Mouse (Mus musculus) liver, adult 2 months (tissue): ENCODE measurements around the gene Fgfr2.

ENCODE experiments used
- CTCF ChIP-seq: fragments of 200-500 bp; IDR thresholded peaks from 2 replicates; pipeline ENCODE4 v1.5.1; 2011; ENCODE audit warnings: low read depth, low read length, control low read depth
- POLR2A ChIP-seq: fragments of 200-500 bp; IDR thresholded peaks from 2 replicates; pipeline ENCODE4 v1.6.1; 2011; ENCODE audit warnings: low read length, control low read depth; ENCODE audit not compliant: insufficient read depth; ENCODE audit errors: extremely low read depth

- TF ChIP-seq CTCF (no peak), POLR2A (no peak)
These were observed 1644.7 kb downstream of the Fgfr2 start for GRCm38 (mm10) chr7:131478403-131478802.
